Mouse (Mus musculus) adrenal gland, adult 2 months (tissue): ENCODE measurements around the gene Tbc1d10c. TPM values are rescaled to one million over a fixed set of nuclear protein-coding genes. Genes with fewer than 3 reads are reported as not detected.
"Not testable (repeated sequence)": the region's sequence is repeated elsewhere in the genome, so short reads cannot be mapped to it uniquely, and the experiment has no call there.

ENCODE experiments used
- DNase-seq: peaks from one replicate; pipeline ENCODE4 v3.0.0; 2021
- microRNA-seq, 2 experiments: library from miRNA; unstranded; fragments of <30 nt; microRNA quantifications; one replicate each; pipeline ENCODE4 v1.2.0; 2021
- polyA plus RNA-seq: library from polyadenylated mRNA; depleted of rRNA; stranded (reverse); fragments of >200 nt; gene quantifications from 2 replicates; pipeline ENCODE4 v1.2.3, GENCODE M21; 2012; rRNA removed
- total RNA-seq, 2 experiments: library from RNA; stranded (reverse); gene quantifications; 2 replicates each; pipeline ENCODE4 v1.2.3; 2021

Gene Tbc1d10c
- total and polyA plus RNA-seq, 3 experiments = 0.97 to 2.1 TPM; not detected in 1

GRCm38 (mm10) chr19:4145936-4146335 lies 45.1 kb downstream of the Tbc1d10c start:
- no peak for DNase-seq

DNA sequence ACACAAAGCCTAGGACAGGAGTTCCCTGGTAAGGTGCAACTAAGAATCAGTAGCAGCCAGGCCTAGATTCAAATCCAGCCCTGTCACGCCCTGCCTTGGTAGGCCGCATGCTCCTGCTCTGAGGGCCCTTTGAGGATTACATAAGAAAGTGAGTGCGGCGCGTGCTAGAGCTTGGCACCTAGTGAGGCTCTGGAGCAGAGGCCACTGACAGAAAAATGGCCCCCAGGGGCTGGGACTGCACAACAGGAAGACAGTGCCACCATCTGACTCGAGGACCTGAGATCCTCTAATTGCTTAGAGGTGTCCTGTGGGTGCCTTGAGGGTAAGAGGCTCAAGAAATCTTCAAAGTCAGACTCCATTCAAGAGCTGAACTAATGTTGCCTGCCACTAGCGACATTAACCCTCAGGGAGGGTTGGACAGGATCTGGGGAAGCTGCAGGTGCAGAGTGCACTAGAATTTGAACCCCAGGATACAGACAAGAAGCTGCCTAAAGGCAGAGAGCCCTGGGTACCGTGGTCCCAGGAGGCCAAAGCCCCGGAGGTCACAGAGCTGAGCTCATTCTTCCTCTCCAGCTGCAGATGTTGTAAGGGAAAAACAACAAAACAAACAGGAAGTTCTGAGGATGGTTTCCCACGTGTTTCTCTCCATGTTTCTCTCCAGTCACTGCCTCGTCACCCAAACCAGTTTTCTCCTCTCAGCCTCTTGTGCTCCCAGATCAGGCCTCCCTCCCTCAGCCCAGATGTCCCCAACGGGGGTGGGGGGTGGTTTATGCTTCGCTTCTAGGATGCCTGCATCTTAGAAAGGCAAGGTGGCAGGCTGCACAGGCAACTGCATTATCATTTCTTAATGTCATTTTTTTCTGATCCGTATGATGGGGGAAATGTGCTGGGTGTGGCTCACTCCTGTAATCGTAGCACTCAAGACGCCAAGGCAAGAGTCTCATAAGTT lies 46.3 kb downstream of the Tbc1d10c start:
- no peak for DNase-seq

- DNase-seq = no peak
These were observed 47.3 kb downstream of the Tbc1d10c start, which contains the start of gene Cabp4 for GRCm38 (mm10) chr19:4143759-4144268. TSS of gene Cabp4 (minus strand) at chr19:4144033.

DNA sequence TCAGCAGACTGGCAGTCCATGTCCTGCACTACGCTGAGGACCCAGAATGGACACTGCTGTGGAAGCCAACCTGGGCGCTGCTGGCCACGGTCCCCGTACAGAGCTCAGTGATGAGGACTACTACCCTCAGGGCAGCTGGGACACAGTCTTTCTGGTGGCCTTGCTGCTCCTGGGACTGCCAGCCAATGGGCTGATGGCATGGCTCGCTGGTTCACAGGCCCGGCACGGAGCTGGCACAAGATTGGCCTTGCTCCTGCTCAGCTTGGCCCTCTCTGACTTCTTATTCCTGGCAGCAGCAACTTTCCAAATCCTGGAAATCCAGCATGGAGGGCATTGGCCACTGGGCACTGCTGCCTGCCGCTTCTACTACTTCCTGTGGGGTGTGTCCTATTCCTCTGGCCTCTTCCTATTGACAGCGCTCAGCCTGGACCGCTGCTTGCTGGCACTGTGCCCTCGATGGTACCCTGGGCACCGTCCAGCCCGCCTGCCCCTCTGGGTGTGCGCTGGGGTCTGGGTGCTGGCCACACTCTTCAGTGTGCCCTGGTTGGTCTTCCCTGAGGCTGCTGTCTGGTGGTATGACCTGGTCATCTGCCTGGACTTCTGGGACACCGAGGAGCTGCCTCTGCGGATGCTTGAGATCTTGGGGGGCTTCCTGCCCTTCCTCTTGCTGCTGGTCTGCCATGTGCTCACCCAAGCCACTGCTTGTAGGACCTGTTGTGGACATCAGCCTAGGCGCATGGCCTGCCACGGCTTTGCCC lies 48.5 kb downstream of the Tbc1d10c start:
- no peak for DNase-seq

GRCm38 (mm10) chr19:4140147-4140546 lies 50.9 kb downstream of the Tbc1d10c start:
- DNase-seq = no peak

GRCm38 (mm10) chr19:4139446-4139845 lies 51.6 kb downstream of the Tbc1d10c start, which contains the start of gene Gpr152:
TSS of gene Gpr152 (plus strand) at chr19:4139787.
- no peak for DNase-seq

DNA sequence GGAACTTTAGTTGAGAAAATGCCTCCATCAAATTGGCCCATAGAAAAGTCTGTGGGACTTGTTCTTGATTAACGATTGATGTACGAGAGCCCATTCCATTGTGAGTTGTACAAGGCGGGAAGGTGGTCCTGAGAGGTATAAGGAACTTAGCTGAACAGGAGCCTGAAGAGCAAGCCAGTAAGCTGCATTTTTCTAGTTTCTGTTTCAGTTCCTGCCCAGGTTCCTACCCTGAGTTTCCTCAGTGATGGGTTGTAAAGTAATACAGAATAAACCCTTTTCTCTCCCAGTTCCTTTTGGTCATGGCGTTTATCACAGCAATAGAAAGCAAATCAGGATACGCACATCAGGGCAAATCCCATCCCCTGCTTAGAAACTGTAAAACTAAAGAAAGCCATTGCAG lies 53.2 kb downstream of the Tbc1d10c start:
- DNase-seq = no peak

DNA sequence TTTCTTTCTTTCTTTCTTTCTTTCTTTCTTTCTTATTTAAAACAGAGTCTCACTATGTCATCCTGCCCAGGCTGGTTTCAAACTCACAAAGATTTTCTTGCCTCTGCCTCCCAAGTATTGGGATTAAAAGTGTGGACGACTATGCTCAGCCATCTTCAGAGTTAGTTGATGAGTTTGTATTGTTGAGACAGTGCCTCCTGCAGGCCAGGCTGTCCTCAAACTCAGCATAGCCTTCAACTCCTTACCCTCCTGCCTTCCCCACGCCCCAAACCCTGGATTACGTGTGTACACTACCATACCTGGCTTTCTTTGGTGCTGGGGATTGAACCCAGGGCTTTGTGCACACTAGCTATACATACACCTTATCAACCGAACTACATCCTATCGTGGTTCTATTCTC lies 54.6 kb downstream of the Tbc1d10c start:
- DNase-seq = no peak

- DNase-seq = peak; percentile 52
These were observed 55.1 kb downstream of the Tbc1d10c start for GRCm38 (mm10) chr19:4135963-4136345.

GRCm38 (mm10) chr19:4135229-4135962 lies 55.7 kb downstream of the Tbc1d10c start:
- not testable (repeated sequence) for DNase-seq

- no peak for DNase-seq
These were observed 56.7 kb downstream of the Tbc1d10c start for GRCm38 (mm10) chr19:4134354-4134753.

Small RNA genes lying within 50 kb of the gene (microRNA-seq; reads per million reads assigned to microRNA genes)
- gene Gm26115 = 0 reads per million in 2 experiments

Other genes with a start within 250 kb of the Tbc1d10c start
Only the 30 nearest of the 31 such genes appear.
- gene Aldh3b3, start 232.6 kb downstream of the Tbc1d10c start, total RNA-seq = under 1 TPM; 0.38 to 0.63 TPM
- 0.43 and 0.54 TPM in 2 replicates for gene Aldh3b3, start 232.6 kb downstream of the Tbc1d10c start, polyA plus RNA-seq
- gene Aldh3b2, start 219.0 kb downstream of the Tbc1d10c start, total RNA-seq = 10 to 100 TPM; 12.2 to 15.2 TPM
- gene Aldh3b2, start 219.0 kb downstream of the Tbc1d10c start, polyA plus RNA-seq = 4.0 and 7.6 TPM in 2 replicates
- 10 to 100 TPM; 16.5 to 22.7 TPM for gene Acy3, start 204.7 kb downstream of the Tbc1d10c start, total RNA-seq
- 80.5 and 96.1 TPM in 2 replicates for gene Acy3, start 204.7 kb downstream of the Tbc1d10c start, polyA plus RNA-seq
- not detected for gene Tbx10, start 198.5 kb downstream of the Tbc1d10c start, total RNA-seq
- not detected in 2 replicates for gene Tbx10, start 198.5 kb downstream of the Tbc1d10c start, polyA plus RNA-seq
- 10 to 100 TPM; 25.1 to 27.0 TPM for gene Nudt8, start 190.7 kb downstream of the Tbc1d10c start, total RNA-seq
- gene Nudt8, start 190.7 kb downstream of the Tbc1d10c start, polyA plus RNA-seq = 36.7 and 65.9 TPM in 2 replicates
- under 1 TPM; 0.55 to 0.69 TPM for gene Gm49405, start 190.7 kb downstream of the Tbc1d10c start, total RNA-seq
- gene Gm49405, start 190.7 kb downstream of the Tbc1d10c start, polyA plus RNA-seq = 1.3 and 2.0 TPM in 2 replicates
- gene Doc2g, start 188.0 kb downstream of the Tbc1d10c start, total RNA-seq = 1 to 10 TPM; 1.1 to 1.8 TPM
- gene Doc2g, start 188.0 kb downstream of the Tbc1d10c start, polyA plus RNA-seq = 6.2 and 9.3 TPM in 2 replicates
- gene Ndufv1, start 178.5 kb downstream of the Tbc1d10c start, total RNA-seq = 100 to 1,000 TPM; 260 to 445 TPM
- gene Ndufv1, start 178.5 kb downstream of the Tbc1d10c start, polyA plus RNA-seq = 145 and 150 TPM in 2 replicates
- gene Gstp1, start 153.3 kb downstream of the Tbc1d10c start, total RNA-seq = 100 to 1,000 TPM; 401 to 452 TPM
- gene Gstp1, start 153.3 kb downstream of the Tbc1d10c start, polyA plus RNA-seq = 752 and 925 TPM in 2 replicates
- gene Gstp2, start 145.3 kb downstream of the Tbc1d10c start, total RNA-seq = 10 to 100 TPM; 57.2 to 61.4 TPM
- gene Gstp2, start 145.3 kb downstream of the Tbc1d10c start, polyA plus RNA-seq = 7.9 and 13.8 TPM in 2 replicates
- gene Gstp3, start 131.7 kb downstream of the Tbc1d10c start, total RNA-seq = 1 to 10 TPM in 1 of 2 experiments, under 1 TPM in 1; 0.62 to 2.3 TPM
- 0.79 and 0.83 TPM in 2 replicates for gene Gstp3, start 131.7 kb downstream of the Tbc1d10c start, polyA plus RNA-seq
- not detected for gene Cabp2, start 109.7 kb downstream of the Tbc1d10c start, total RNA-seq
- not detected in 2 replicates for gene Cabp2, start 109.7 kb downstream of the Tbc1d10c start, polyA plus RNA-seq
- 100 to 1,000 TPM; 128 to 131 TPM for gene Cdk2ap2, start 94.1 kb downstream of the Tbc1d10c start, total RNA-seq
- 339 and 371 TPM in 2 replicates for gene Cdk2ap2, start 94.1 kb downstream of the Tbc1d10c start, polyA plus RNA-seq
- 10 to 100 TPM; 87.4 to 87.6 TPM for gene Pitpnm1, start 91.3 kb downstream of the Tbc1d10c start, total RNA-seq
- gene Pitpnm1, start 91.3 kb downstream of the Tbc1d10c start, polyA plus RNA-seq = 164 and 171 TPM in 2 replicates
- gene Aip, start 65.4 kb downstream of the Tbc1d10c start, total RNA-seq = 100 to 1,000 TPM; 102 to 134 TPM
- 89.5 and 99.3 TPM in 2 replicates for gene Aip, start 65.4 kb downstream of the Tbc1d10c start, polyA plus RNA-seq
- under 1 TPM; 0.09 to 0.17 TPM for gene Gpr152, start 51.5 kb downstream of the Tbc1d10c start, total RNA-seq
- 0.10 and 0.18 TPM in 2 replicates for gene Gpr152, start 51.5 kb downstream of the Tbc1d10c start, polyA plus RNA-seq
- under 1 TPM; 0.29 to 0.69 TPM for gene Cabp4, start 47.3 kb downstream of the Tbc1d10c start, total RNA-seq
- 0.12 and 0.26 TPM in 2 replicates for gene Cabp4, start 47.3 kb downstream of the Tbc1d10c start, polyA plus RNA-seq
- gene Coro1b, start 42.7 kb downstream of the Tbc1d10c start, total RNA-seq = 100 to 1,000 TPM; 154 to 202 TPM
- 199 and 225 TPM in 2 replicates for gene Coro1b, start 42.7 kb downstream of the Tbc1d10c start, polyA plus RNA-seq
- 1 to 10 TPM; 2.5 to 5.7 TPM for gene Ptprcap, start 37.7 kb downstream of the Tbc1d10c start, total RNA-seq
- gene Ptprcap, start 37.7 kb downstream of the Tbc1d10c start, polyA plus RNA-seq = 54.9 and 57.6 TPM in 2 replicates
- gene Rps6kb2, start 27.9 kb downstream of the Tbc1d10c start, total RNA-seq = 10 to 100 TPM; 27.6 to 39.5 TPM
- 48.3 and 60.8 TPM in 2 replicates for gene Rps6kb2, start 27.9 kb downstream of the Tbc1d10c start, polyA plus RNA-seq
- 1 to 10 TPM; 2.9 to 5.8 TPM for gene Carns1, start 15.8 kb downstream of the Tbc1d10c start, total RNA-seq
- 3.8 and 5.1 TPM in 2 replicates for gene Carns1, start 15.8 kb downstream of the Tbc1d10c start, polyA plus RNA-seq
- gene Ppp1ca, start 781 bp upstream of the Tbc1d10c start, total RNA-seq = 100 to 1,000 TPM; 342 to 392 TPM
- 443 and 514 TPM in 2 replicates for gene Ppp1ca, start 781 bp upstream of the Tbc1d10c start, polyA plus RNA-seq
- 10 to 100 TPM in 1 of 2 experiments, 1 to 10 TPM in 1; 6.9 to 12.3 TPM for gene Rad9a, start 10.4 kb upstream of the Tbc1d10c start, total RNA-seq
- gene Rad9a, start 10.4 kb upstream of the Tbc1d10c start, polyA plus RNA-seq = 16.4 and 17.2 TPM in 2 replicates
- gene Clcf1, start 23.0 kb upstream of the Tbc1d10c start, total RNA-seq = 1 to 10 TPM; 5.5 to 9.0 TPM
- gene Clcf1, start 23.0 kb upstream of the Tbc1d10c start, polyA plus RNA-seq = 16.3 and 19.3 TPM in 2 replicates
- gene AC109138.7, start 23.1 kb upstream of the Tbc1d10c start, total RNA-seq = not detected
- gene AC109138.7, start 23.1 kb upstream of the Tbc1d10c start, polyA plus RNA-seq = not detected in 2 replicates
- gene Pold4, start 40.6 kb upstream of the Tbc1d10c start, total RNA-seq = 10 to 100 TPM; 41.9 to 52.3 TPM
- gene Pold4, start 40.6 kb upstream of the Tbc1d10c start, polyA plus RNA-seq = 112 and 146 TPM in 2 replicates
- 10 to 100 TPM; 30.9 to 34.4 TPM for gene Ssh3, start 77.9 kb upstream of the Tbc1d10c start, total RNA-seq
- 67.4 and 86.6 TPM in 2 replicates for gene Ssh3, start 77.9 kb upstream of the Tbc1d10c start, polyA plus RNA-seq
- gene Ankrd13d, start 91.9 kb upstream of the Tbc1d10c start, total RNA-seq = 1 to 10 TPM; 2.5 to 5.7 TPM
- gene Ankrd13d, start 91.9 kb upstream of the Tbc1d10c start, polyA plus RNA-seq = 5.4 and 8.3 TPM in 2 replicates
- gene Grk2, start 114.9 kb upstream of the Tbc1d10c start, total RNA-seq = 10 to 100 TPM; 49.1 to 49.7 TPM
- 60.4 and 62.6 TPM in 2 replicates for gene Grk2, start 114.9 kb upstream of the Tbc1d10c start, polyA plus RNA-seq
- 100 to 1,000 TPM in 1 of 2 experiments, 10 to 100 TPM in 1; 81.7 to 155 TPM for gene Kdm2a, start 207.0 kb upstream of the Tbc1d10c start, total RNA-seq
- 66.3 and 78.0 TPM in 2 replicates for gene Kdm2a, start 207.0 kb upstream of the Tbc1d10c start, polyA plus RNA-seq